Mouse (Mus musculus): ENCODE measurements around the gene Spsb1. TPM values are rescaled to one million over a fixed set of nuclear protein-coding genes. Genes with fewer than 3 reads are reported as not detected.

The Spsb1 gene
- total and polyA plus RNA-seq, 2 experiments, result 0.91 to 0.92 TPM

- H3K36me3 ChIP-seq (ENCODE audit: control insufficient read depth, insufficient read depth, low read length), result no peaks in the 10 kb centered on the region
- TF ChIP-seq CTCF (IDR thresholded peaks at IDR 0.05; ENCODE audit: low read depth, low read length) (no peak), POLR2A (IDR thresholded peaks at IDR 0.05; ENCODE audit: extremely low read depth, insufficient read depth, low read length) (no peak)
- no peaks in the 10 kb centered on the region for H3K79me2 ChIP-seq (ENCODE audit: control insufficient read depth, insufficient read depth, low read length)
- no peak overlapping the region for H3K4me3 ChIP-seq (ENCODE audit: insufficient read depth, low read depth, low read length)
- no peak for DNase-seq (ENCODE audit: extremely low read depth, low read depth, low spot score)
- H3K27me3 ChIP-seq (ENCODE audit: control insufficient read depth, insufficient read depth, low read length), result no peaks in the 10 kb centered on the region
- H3K9ac ChIP-seq (ENCODE audit: low read depth, low read length), result no peak overlapping the region
- 86% methylated on average over 9 of the region's 9 CpGs for WGBS
- H3K27ac ChIP-seq (replicated peaks; ENCODE audit: insufficient read depth, low read depth, low read length), result no peak overlapping the region
- H3K4me1 ChIP-seq (ENCODE audit: control insufficient read depth, insufficient read depth, low read length), result 0 out of 2 replicates have a peak, but pooled peaks cover 2% of the 10 kb centered on the region
Measured at GRCm38 (mm10) chr4:149932108-149932815, 22.6 kb downstream of the Spsb1 start.

- Histone ChIP-seq H3K4me1 (ENCODE audit: control insufficient read depth, insufficient read depth, low read length) (0 out of 2 replicates have a peak, but pooled peaks cover 2% of the 10 kb centered on the region), H3K4me3 (ENCODE audit: insufficient read depth, low read depth, low read length) (no peak overlapping the region), H3K27ac (replicated peaks; ENCODE audit: insufficient read depth, low read depth, low read length) (no peak overlapping the region), H3K9ac (ENCODE audit: low read depth, low read length) (no peak overlapping the region), H3K36me3 (ENCODE audit: control insufficient read depth, insufficient read depth, low read length) (no peaks in the 10 kb centered on the region), H3K27me3 (ENCODE audit: control insufficient read depth, insufficient read depth, low read length) (no peaks in the 10 kb centered on the region), H3K79me2 (ENCODE audit: control insufficient read depth, insufficient read depth, low read length) (no peaks in the 10 kb centered on the region)
- TF ChIP-seq CTCF (IDR thresholded peaks at IDR 0.05; ENCODE audit: low read depth, low read length) (no peak), POLR2A (IDR thresholded peaks at IDR 0.05; ENCODE audit: extremely low read depth, insufficient read depth, low read length) (no peak)
- 64% methylated on average over 3 of the region's 3 CpGs for WGBS
- no peak for DNase-seq (ENCODE audit: extremely low read depth, low read depth, low spot score)
Measured at GRCm38 (mm10) chr4:149930755-149931154, 24.1 kb downstream of the Spsb1 start.

DNA sequence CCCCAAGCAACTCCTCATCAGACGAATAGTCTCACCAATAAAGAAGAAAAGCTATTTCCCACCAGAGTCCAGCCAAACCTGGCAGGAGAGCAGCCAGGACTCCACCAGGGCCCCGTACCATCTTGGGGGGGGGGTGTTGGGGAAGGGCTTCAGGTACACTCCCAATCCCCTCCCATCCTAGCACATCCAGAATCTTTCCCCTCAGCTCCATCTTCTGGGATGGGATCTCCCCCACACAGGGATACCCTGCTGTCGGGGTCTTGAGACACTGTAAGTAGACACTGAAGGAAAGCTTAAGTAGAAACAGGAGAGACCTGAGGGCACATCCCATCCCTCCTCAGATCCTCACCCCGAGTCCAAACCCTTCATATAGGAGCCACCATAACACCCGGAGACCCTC, 31.8 kb downstream of the Spsb1 start:
- no peak for DNase-seq (ENCODE audit: extremely low read depth, low read depth, low spot score)
- no peak overlapping the region for H3K9ac ChIP-seq (ENCODE audit: low read depth, low read length)
- no peaks in the 10 kb centered on the region for H3K4me1 ChIP-seq (ENCODE audit: control insufficient read depth, insufficient read depth, low read length)
- no peak overlapping the region for H3K4me3 ChIP-seq (ENCODE audit: insufficient read depth, low read depth, low read length)
- TF ChIP-seq POLR2A (IDR thresholded peaks at IDR 0.05; ENCODE audit: extremely low read depth, insufficient read depth, low read length) (no peak), CTCF (IDR thresholded peaks at IDR 0.05; ENCODE audit: low read depth, low read length) (no peak)
- WGBS, result 89% methylated on average over 4 of the region's 5 CpGs
- H3K27me3 ChIP-seq (ENCODE audit: control insufficient read depth, insufficient read depth, low read length), result no peaks in the 10 kb centered on the region
- no peaks in the 10 kb centered on the region for H3K36me3 ChIP-seq (ENCODE audit: control insufficient read depth, insufficient read depth, low read length)
- H3K27ac ChIP-seq (replicated peaks; ENCODE audit: insufficient read depth, low read depth, low read length), result peak overlapping the region; percentile 51; the same call in 1 of the 2 replicates
- H3K79me2 ChIP-seq (ENCODE audit: control insufficient read depth, insufficient read depth, low read length), result no peaks in the 10 kb centered on the region

GRCm38 (mm10) chr4:149922121-149922718, 32.6 kb downstream of the Spsb1 start:
- H3K79me2 ChIP-seq (ENCODE audit: control insufficient read depth, insufficient read depth, low read length), result no peaks in the 10 kb centered on the region
- H3K27ac ChIP-seq (replicated peaks; ENCODE audit: insufficient read depth, low read depth, low read length), result peak overlapping the region; percentile 37; the same call in 1 of the 2 replicates
- no peak for TF ChIP-seq CTCF (IDR thresholded peaks at IDR 0.05; ENCODE audit: low read depth, low read length)
- no peak for TF ChIP-seq POLR2A (IDR thresholded peaks at IDR 0.05; ENCODE audit: extremely low read depth, insufficient read depth, low read length)
- no peaks in the 10 kb centered on the region for H3K27me3 ChIP-seq (ENCODE audit: control insufficient read depth, insufficient read depth, low read length)
- no peaks in the 10 kb centered on the region for H3K36me3 ChIP-seq (ENCODE audit: control insufficient read depth, insufficient read depth, low read length)
- no peaks in the 10 kb centered on the region for H3K4me1 ChIP-seq (ENCODE audit: control insufficient read depth, insufficient read depth, low read length)
- no peak overlapping the region for H3K9ac ChIP-seq (ENCODE audit: low read depth, low read length)
- no peak overlapping the region for H3K4me3 ChIP-seq (ENCODE audit: insufficient read depth, low read depth, low read length)
- peak; percentile 25 for DNase-seq (ENCODE audit: extremely low read depth, low read depth, low spot score)
- 58% methylated on average over 14 of the region's 14 CpGs for WGBS

DNA sequence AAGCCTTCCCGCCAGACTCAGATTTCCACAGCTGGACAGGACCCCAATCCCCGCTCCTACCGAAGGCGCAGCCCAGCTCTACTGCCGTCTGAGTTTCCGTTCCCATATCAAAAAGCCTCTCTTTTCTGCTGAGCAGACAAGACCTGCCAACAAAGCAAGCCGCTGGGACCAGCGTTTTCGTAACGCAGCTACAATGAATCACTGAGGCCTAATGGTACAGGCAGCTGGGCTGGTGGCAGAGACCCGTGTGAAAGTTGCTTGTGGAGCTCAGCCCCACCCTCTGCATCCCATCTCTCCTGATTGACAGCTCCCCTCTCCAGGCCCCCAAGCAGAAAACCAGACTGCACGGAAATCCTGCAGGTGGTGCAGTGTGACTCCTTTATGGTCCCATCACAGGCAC, 34.0 kb downstream of the Spsb1 start:
- no peak for DNase-seq (ENCODE audit: extremely low read depth, low read depth, low spot score)
- Histone ChIP-seq H3K79me2 (ENCODE audit: control insufficient read depth, insufficient read depth, low read length) (no peaks in the 10 kb centered on the region), H3K36me3 (ENCODE audit: control insufficient read depth, insufficient read depth, low read length) (no peaks in the 10 kb centered on the region), H3K4me3 (ENCODE audit: insufficient read depth, low read depth, low read length) (no peak overlapping the region), H3K27me3 (ENCODE audit: control insufficient read depth, insufficient read depth, low read length) (no peaks in the 10 kb centered on the region), H3K9ac (ENCODE audit: low read depth, low read length) (no peak overlapping the region), H3K4me1 (ENCODE audit: control insufficient read depth, insufficient read depth, low read length) (no peaks in the 10 kb centered on the region), H3K27ac (replicated peaks; ENCODE audit: insufficient read depth, low read depth, low read length) (no peak overlapping the region)
- 59% methylated on average over 12 of the region's 12 CpGs for WGBS
- no peak for TF ChIP-seq CTCF (IDR thresholded peaks at IDR 0.05; ENCODE audit: low read depth, low read length)
- TF ChIP-seq POLR2A (IDR thresholded peaks at IDR 0.05; ENCODE audit: extremely low read depth, insufficient read depth, low read length), result no peak

Data from liver, adult 2 months (tissue).